Comparison of ENCODE assay signal across 9 mouse cellular contexts in genomic region chr10:95779801-95780385, GRCm38 (mm10).
DNase-seq lines count a peak whose midpoint lies in the region; ATAC-seq and TF ChIP-seq lines count a peak whose summit lies in the region.
"Had no signal": no experiment of that assay in that cellular context is flagged by ENCODE, and none has a peak within 500 bp of the region (broad histone marks: within the 10 kb centered on the region; RNA-seq: fewer than 3 reads in every experiment).

No protein-coding gene starts in this region.

- H3K4me2 ChIP-seq in heart, embryonic 14.5 days (ENCODE audit: low read length): 0 out of 2 replicates have a peak overlapping the region, but pooled peaks have one; percentile 29
- peak overlapping the region; percentile 20; the same call in 1 of the 2 replicates for H3K4me2 ChIP-seq in liver, embryonic 12.5 days
- H3K4me2 ChIP-seq in hindbrain, embryonic 14.5 days (replicated peaks): no peak overlapping the region

- 73% methylated on average over 13 of the region's 13 CpGs for WGBS in heart, embryonic 14.5 days
- 65% methylated on average over 13 of the region's 13 CpGs for WGBS in liver, embryonic 12.5 days (ENCODE audit: insufficient replicate concordance)
- 70% methylated on average over 13 of the region's 13 CpGs for WGBS in small intestine, adult 2 months
- WGBS in hindbrain, embryonic 14.5 days: 87% methylated on average over 13 of the region's 13 CpGs

- no peak for DNase-seq in testis, postnatal 14 days (ENCODE audit: low spot score)
- no peak for DNase-seq in cerebellum, adult 9-10 months
- no peak for DNase-seq in right cerebral cortex, adult 2 months (ENCODE audit: low spot score in 2 of 2)
- DNase-seq in hindbrain, embryonic 14.5 days (ENCODE audit: low spot score): no peak

- no peak overlapping the region for H3K4me3 ChIP-seq in testis, adult 2 months (ENCODE audit: control insufficient read depth, low read depth, low read length)
- no peak overlapping the region for H3K4me3 ChIP-seq in heart, embryonic 14.5 days (ENCODE audit: control insufficient read depth in 1 of 2, insufficient read depth in 1 of 2, low read depth in 1 of 2, low read length in 2 of 2)
- H3K4me3 ChIP-seq in liver, embryonic 12.5 days: no peak overlapping the region
- H3K4me3 ChIP-seq in small intestine, adult 2 months (ENCODE audit: low read depth, low read length): no peak overlapping the region
- H3K4me3 ChIP-seq in hindbrain, embryonic 14.5 days (replicated peaks; ENCODE audit: low read length): no peak overlapping the region

- TF ChIP-seq CTCF in testis, adult 2 months (IDR thresholded peaks at IDR 0.05; ENCODE audit: control insufficient read depth, insufficient read depth, insufficient replicate concordance, low read depth, low read length): peak; percentile 8; the same call in 1 of the 2 replicates
- no peak for TF ChIP-seq CTCF in small intestine, adult 2 months (IDR thresholded peaks at IDR 0.05; ENCODE audit: extremely low read depth, insufficient read length, insufficient replicate concordance, low read depth, low read length)

- no peak for TF ChIP-seq POLR2A in testis, adult 2 months (IDR thresholded peaks at IDR 0.05; ENCODE audit: control insufficient read depth, low read depth, low read length)
- no peak for TF ChIP-seq POLR2A in small intestine, adult 2 months (IDR thresholded peaks at IDR 0.05; ENCODE audit: low read depth, low read length)

- no peak overlapping the region for H3K9ac ChIP-seq in heart, embryonic 14.5 days (ENCODE audit: low read length)
- H3K9ac ChIP-seq in liver, embryonic 12.5 days: no peak overlapping the region
- H3K9ac ChIP-seq in hindbrain, embryonic 14.5 days: no peak overlapping the region

- peaks cover 3% of the 10 kb centered on the region; the same call in 1 of the 2 replicates for H3K9me3 ChIP-seq in heart, embryonic 14.5 days (ENCODE audit: control insufficient read depth, low read length)
- no peaks in the 10 kb centered on the region for H3K9me3 ChIP-seq in liver, embryonic 12.5 days (replicated peaks)
- H3K9me3 ChIP-seq in hindbrain, embryonic 14.5 days (ENCODE audit: control insufficient read depth, low read length): no peaks in the 10 kb centered on the region

- no peaks in the 10 kb centered on the region for H3K4me1 ChIP-seq in testis, adult 2 months (ENCODE audit: control insufficient read depth, insufficient read depth, low read length)
- H3K4me1 ChIP-seq in heart, embryonic 14.5 days (ENCODE audit: control insufficient read depth in 2 of 2, insufficient read depth in 2 of 2, low read length in 2 of 2): peaks cover 0 to 8% of the 10 kb centered on the region in 2 experiments; a peak in 2 of 4 replicates
- H3K4me1 ChIP-seq in liver, embryonic 12.5 days: no peaks in the 10 kb centered on the region
- peaks cover 7% of the 10 kb centered on the region; the same call in 1 of the 2 replicates for H3K4me1 ChIP-seq in small intestine, adult 2 months (ENCODE audit: control insufficient read depth, insufficient read depth, insufficient read length, low read length)
- no peaks in the 10 kb centered on the region for H3K4me1 ChIP-seq in hindbrain, embryonic 14.5 days (replicated peaks; ENCODE audit: control insufficient read depth, insufficient read depth, low read length)

- no peaks in the 10 kb centered on the region for H3K36me3 ChIP-seq in testis, adult 2 months (ENCODE audit: control insufficient read depth, insufficient read depth, low read length)
- no peaks in the 10 kb centered on the region for H3K36me3 ChIP-seq in heart, embryonic 14.5 days (ENCODE audit: control insufficient read depth, insufficient read depth, low read length)
- no peaks in the 10 kb centered on the region for H3K36me3 ChIP-seq in liver, embryonic 12.5 days
- H3K36me3 ChIP-seq in small intestine, adult 2 months (ENCODE audit: control insufficient read depth, insufficient read depth, low read length): no peaks in the 10 kb centered on the region
- H3K36me3 ChIP-seq in hindbrain, embryonic 14.5 days (replicated peaks; ENCODE audit: control insufficient read depth, insufficient read depth): no peaks in the 10 kb centered on the region

- no peak overlapping the region for H3K27ac ChIP-seq in testis, adult 2 months (ENCODE audit: control insufficient read depth, insufficient read depth, low read depth, low read length)
- peak overlapping the region in 1 of 2 experiments; percentile 42; a peak in 1 of 4 replicates for H3K27ac ChIP-seq in heart, embryonic 14.5 days (replicated peaks in 1 of 2; ENCODE audit: control insufficient read depth in 1 of 2, insufficient read depth in 1 of 2, low read depth in 2 of 2, low read length in 2 of 2)
- no peak overlapping the region for H3K27ac ChIP-seq in liver, embryonic 12.5 days
- peak overlapping the region; percentile 6; the same call in 1 of the 2 replicates for H3K27ac ChIP-seq in small intestine, adult 2 months (ENCODE audit: insufficient read depth, low read depth, low read length)
- H3K27ac ChIP-seq in hindbrain, embryonic 14.5 days: no peak overlapping the region
- H3K27ac ChIP-seq: macrophage had no signal

- peak; percentile 47; the same call in 1 of the 2 replicates for ATAC-seq in heart, embryonic 14.5 days (ENCODE audit: insufficient number of reproducible peaks, insufficient read depth, low FRiP score, low read depth)
- no peak for ATAC-seq in liver, embryonic 12.5 days
- ATAC-seq in hindbrain, embryonic 14.5 days (ENCODE audit: low FRiP score): no peak

- H3K27me3 ChIP-seq in testis, adult 2 months (ENCODE audit: control insufficient read depth, insufficient read depth, low read length): no peaks in the 10 kb centered on the region
- H3K27me3 ChIP-seq in heart, embryonic 14.5 days (ENCODE audit: control insufficient read depth, insufficient read depth, low read length): no peaks in the 10 kb centered on the region
- H3K27me3 ChIP-seq in liver, embryonic 12.5 days (replicated peaks): no peaks in the 10 kb centered on the region
- H3K27me3 ChIP-seq in small intestine, adult 2 months (ENCODE audit: control insufficient read depth, insufficient read depth, low read length): no peaks in the 10 kb centered on the region
- H3K27me3 ChIP-seq in hindbrain, embryonic 14.5 days (ENCODE audit: control insufficient read depth, insufficient read depth, low read length): no peaks in the 10 kb centered on the region
